Mouse (Mus musculus) embryonic facial prominence, embryonic 13.5 days (tissue): ENCODE measurements around the gene 1700030J22Rik. TPM values are rescaled to one million over a fixed set of nuclear protein-coding genes. Genes with fewer than 3 reads are reported as not detected.

Experiments used
- ATAC-seq: fragments of 200-750 bp; cut with Nextera tagmentation; 2 replicates; pipeline ENCODE4 v1.8.0; 2017; ENCODE audit warnings: low read depth; ENCODE audit not compliant: insufficient number of reproducible peaks, insufficient read depth, low FRiP score, low TSS enrichment
- H3K27ac ChIP-seq: fragments of 300-500 bp; sonication (generic); 2 replicates; pipeline ENCODE4 v1.5.1; 2015; ENCODE audit warnings: moderate library complexity, mild to moderate bottlenecking, inconsistent platforms
- H3K27me3 ChIP-seq: fragments of 300-500 bp; sonication (generic); 2 replicates; pipeline ENCODE4 v1.6.1; 2015; ENCODE audit warnings: mild to moderate bottlenecking, inconsistent platforms
- H3K36me3 ChIP-seq: fragments of 300-500 bp; sonication (generic); 2 replicates; pipeline ENCODE4 v1.6.1; 2015; ENCODE audit warnings: mild to moderate bottlenecking, inconsistent platforms
- H3K4me1 ChIP-seq: fragments of 300-500 bp; sonication (generic); 2 replicates; pipeline ENCODE4 v1.6.1; 2015; ENCODE audit warnings: inconsistent platforms
- H3K4me2 ChIP-seq: fragments of 300-500 bp; sonication (generic); 2 replicates; pipeline ENCODE4 v1.6.1; 2015; ENCODE audit warnings: moderate library complexity, mild to moderate bottlenecking, inconsistent platforms
- H3K4me3 ChIP-seq: fragments of 300-500 bp; sonication (generic); 2 replicates; pipeline ENCODE4 v1.5.1; 2015; ENCODE audit warnings: mild to moderate bottlenecking, inconsistent platforms
- H3K9ac ChIP-seq: fragments of 300-500 bp; sonication (generic); 2 replicates; pipeline ENCODE4 v1.6.1; 2015; ENCODE audit warnings: mild to moderate bottlenecking, inconsistent platforms
- H3K9me3 ChIP-seq: fragments of 300-500 bp; sonication (generic); 2 replicates; pipeline ENCODE4 v1.6.1; 2016; ENCODE audit warnings: inconsistent platforms
- WGBS: fragments of 180-500 bp; shearing (Covaris S2); methylation state at CpG from one replicate; pipeline ENCODE4 v1.1.7; 2015; ENCODE audit warnings: mixed read lengths; 5-methylcytosine and 5-hydroxymethylcytosine counted together
- polyA plus RNA-seq: library from polyadenylated mRNA; unstranded; fragments of >200 nt; fragmentation: Nextera tagmentation; extraction: Ambion mirVana; gene quantifications from 2 replicates; pipeline ENCODE4 v1.2.1, GENCODE M21; 2015

The 1700030J22Rik gene
- polyA plus RNA-seq, 1 experiment from 2014 or later = 2.4 TPM

- Histone ChIP-seq H3K27me3 (no peaks in the 10 kb centered on the region), H3K9ac (no peak overlapping the region), H3K9me3 (no peaks in the 10 kb centered on the region), H3K36me3 (no peaks in the 10 kb centered on the region), H3K27ac (no peak overlapping the region), H3K4me2 (no peak overlapping the region), H3K4me3 (no peak overlapping the region), H3K4me1 (peaks cover 35% of the 10 kb centered on the region)
- WGBS = 86% methylated on average over 7 of the region's 7 CpGs
- ATAC-seq = no peak
These were observed 31.2 kb downstream of the 1700030J22Rik start for GRCm38 (mm10) chr8:116947589-116947988.

GRCm38 (mm10) chr8:116946851-116947250 lies 31.9 kb downstream of the 1700030J22Rik start:
- H3K9ac ChIP-seq = no peak overlapping the region
- peaks cover 32% of the 10 kb centered on the region for H3K4me1 ChIP-seq
- H3K9me3 ChIP-seq = no peaks in the 10 kb centered on the region
- no peak for ATAC-seq
- H3K36me3 ChIP-seq = no peaks in the 10 kb centered on the region
- no peak overlapping the region for H3K4me2 ChIP-seq
- WGBS = 90% methylated on average over 6 of the region's 6 CpGs
- H3K4me3 ChIP-seq = no peak overlapping the region
- H3K27ac ChIP-seq = no peak overlapping the region
- H3K27me3 ChIP-seq = no peaks in the 10 kb centered on the region

- Histone ChIP-seq H3K9ac (0 out of 2 replicates have a peak overlapping the region, but pooled peaks have one; percentile 33), H3K36me3 (no peaks in the 10 kb centered on the region), H3K27me3 (no peaks in the 10 kb centered on the region), H3K4me1 (peaks cover 27% of the 10 kb centered on the region), H3K9me3 (no peaks in the 10 kb centered on the region), H3K4me2 (no peak overlapping the region), H3K27ac (no peak overlapping the region), H3K4me3 (no peak overlapping the region)
- ATAC-seq = no peak
- WGBS = 85% methylated on average over 21 of the region's 21 CpGs
These were observed 32.4 kb downstream of the 1700030J22Rik start for GRCm38 (mm10) chr8:116946268-116946838.

- Histone ChIP-seq H3K9me3 (no peaks in the 10 kb centered on the region), H3K27ac (no peak overlapping the region), H3K9ac (no peak overlapping the region; the same call in 1 of the 2 replicates), H3K36me3 (peaks cover 4% of the 10 kb centered on the region), H3K4me2 (no peak overlapping the region), H3K4me3 (no peak overlapping the region), H3K4me1 (peaks cover 22% of the 10 kb centered on the region), H3K27me3 (no peaks in the 10 kb centered on the region)
- 75% methylated on average over 9 of the region's 9 CpGs for WGBS
- ATAC-seq = no peak
These were observed 33.4 kb downstream of the 1700030J22Rik start for GRCm38 (mm10) chr8:116945169-116945910.

GRCm38 (mm10) chr8:116944385-116944696 lies 34.4 kb downstream of the 1700030J22Rik start:
- peaks cover 22% of the 10 kb centered on the region for H3K4me1 ChIP-seq
- peak overlapping the region; percentile 88 for H3K9ac ChIP-seq
- no peaks in the 10 kb centered on the region for H3K9me3 ChIP-seq
- no peak for ATAC-seq
- H3K36me3 ChIP-seq = peaks cover 4% of the 10 kb centered on the region
- no peak overlapping the region for H3K27ac ChIP-seq
- peak overlapping the region; percentile 96 for H3K4me2 ChIP-seq
- H3K27me3 ChIP-seq = no peaks in the 10 kb centered on the region
- peak overlapping the region; percentile 97 for H3K4me3 ChIP-seq
- WGBS = 9% methylated on average over 4 of the region's 4 CpGs

GRCm38 (mm10) chr8:116943555-116944384 lies 35.0 kb downstream of the 1700030J22Rik start:
- WGBS = under 1% methylated on average over 62 of the region's 62 CpGs
- H3K27me3 ChIP-seq = no peaks in the 10 kb centered on the region
- H3K9me3 ChIP-seq = no peaks in the 10 kb centered on the region
- H3K36me3 ChIP-seq = peaks cover 4% of the 10 kb centered on the region
- H3K9ac ChIP-seq = peak overlapping the region; percentile 88
- H3K27ac ChIP-seq = no peak overlapping the region
- H3K4me2 ChIP-seq = peak overlapping the region; percentile 96
- peaks cover 22% of the 10 kb centered on the region for H3K4me1 ChIP-seq
- peak; percentile 44; the same call in 1 of the 2 replicates for ATAC-seq
- H3K4me3 ChIP-seq = peak overlapping the region; percentile 97

- ATAC-seq = peak; percentile 79
- Histone ChIP-seq H3K9ac (peak within 1 kb of the TSS; percentile 88), H3K27ac (no peak within 1 kb of the TSS), H3K4me3 (peak within 1 kb of the TSS; percentile 97), H3K4me1 (peaks cover 22% of the 10 kb centered on the region), H3K9me3 (no peaks in the 10 kb centered on the region), H3K27me3 (no peaks in the 10 kb centered on the region), H3K4me2 (peak within 1 kb of the TSS; percentile 96), H3K36me3 (peaks cover 4% of the 10 kb centered on the region)
- under 1% methylated on average over 45 of the region's 46 CpGs for WGBS
These were observed 35.6 kb downstream of the 1700030J22Rik start, which contains the start of gene Atmin for GRCm38 (mm10) chr8:116943161-116943554. Atmin (plus strand) TSS chr8:116943393.

- Histone ChIP-seq H3K27me3 (no peaks in the 10 kb centered on the region), H3K4me1 (peaks cover 22% of the 10 kb centered on the region), H3K4me2 (peak overlapping the region; percentile 96), H3K9ac (no peak overlapping the region), H3K36me3 (peaks cover 6% of the 10 kb centered on the region), H3K4me3 (peak overlapping the region; percentile 97), H3K27ac (no peak overlapping the region), H3K9me3 (no peaks in the 10 kb centered on the region)
- 82% methylated on average over 12 of the region's 12 CpGs for WGBS
- ATAC-seq = no peak
These were observed 36.3 kb downstream of the 1700030J22Rik start for GRCm38 (mm10) chr8:116942284-116943058.

- Histone ChIP-seq H3K9ac (no peak overlapping the region), H3K4me3 (no peak overlapping the region), H3K27me3 (no peaks in the 10 kb centered on the region), H3K36me3 (peaks cover 70% of the 10 kb centered on the region), H3K9me3 (no peaks in the 10 kb centered on the region), H3K4me1 (no peaks in the 10 kb centered on the region), H3K4me2 (no peak overlapping the region), H3K27ac (no peak overlapping the region)
- 73% methylated on average over 6 of the region's 6 CpGs for whole genome bisulfite sequencing
- no peak for ATAC-seq
These were observed 43.3 kb downstream of the 1700030J22Rik start for GRCm38 (mm10) chr8:116935506-116935905.

- no peak overlapping the region for H3K27ac ChIP-seq
- H3K4me3 ChIP-seq = no peak overlapping the region
- H3K27me3 ChIP-seq = no peaks in the 10 kb centered on the region
- H3K36me3 ChIP-seq = peaks cover 70% of the 10 kb centered on the region
- 84% methylated on average over 4 of the region's 4 CpGs for WGBS
- H3K4me2 ChIP-seq = no peak overlapping the region
- H3K9ac ChIP-seq = no peak overlapping the region
- no peaks in the 10 kb centered on the region for H3K9me3 ChIP-seq
- ATAC-seq = no peak
- H3K4me1 ChIP-seq = no peaks in the 10 kb centered on the region
These were observed 43.8 kb downstream of the 1700030J22Rik start for GRCm38 (mm10) chr8:116934976-116935375.

GRCm38 (mm10) chr8:116928588-116928987 lies 50.2 kb downstream of the 1700030J22Rik start:
- no peak overlapping the region for H3K4me2 ChIP-seq
- H3K4me1 ChIP-seq = no peaks in the 10 kb centered on the region
- H3K4me3 ChIP-seq = no peak overlapping the region
- H3K27ac ChIP-seq = no peak overlapping the region
- no peak overlapping the region for H3K9ac ChIP-seq
- H3K36me3 ChIP-seq = peaks cover 62% of the 10 kb centered on the region
- H3K9me3 ChIP-seq = no peaks in the 10 kb centered on the region
- ATAC-seq = no peak
- no peaks in the 10 kb centered on the region for H3K27me3 ChIP-seq
- WGBS = 92% methylated on average over 5 of the region's 5 CpGs
